Mouse (Mus musculus) embryonic fibroblast, embryonic 13.5 days (primary cell): ENCODE data around the gene Ece2.

Source experiments
- CTCF ChIP-seq: IDR thresholded peaks from 2 replicates; pipeline ENCODE4 v1.5.1; 2011; ENCODE audit warnings: mild to moderate bottlenecking, control low read depth, low read length, moderate library complexity, borderline replicate concordance; ENCODE audit not compliant: insufficient read depth
- POLR2A ChIP-seq: IDR thresholded peaks from 2 replicates; pipeline ENCODE4 v1.6.1; 2011; ENCODE audit warnings: low read depth, mild to moderate bottlenecking, control low read depth, low read length, moderate library complexity

- TF ChIP-seq CTCF (no peak), POLR2A (peak; percentile 79)
These were observed 42.9 kb downstream of the Ece2 start for GRCm38 (mm10) chr16:20672500-20672902.
